Mouse (Mus musculus) brain, adult 2 months (tissue): ENCODE measurements around the gene Apba2.

Experiments used
- DNase-seq: peaks from one replicate; pipeline ENCODE4 v3.0.0; 2011; ENCODE audit warnings: low read depth, low spot score

Apba2 gene

DNA sequence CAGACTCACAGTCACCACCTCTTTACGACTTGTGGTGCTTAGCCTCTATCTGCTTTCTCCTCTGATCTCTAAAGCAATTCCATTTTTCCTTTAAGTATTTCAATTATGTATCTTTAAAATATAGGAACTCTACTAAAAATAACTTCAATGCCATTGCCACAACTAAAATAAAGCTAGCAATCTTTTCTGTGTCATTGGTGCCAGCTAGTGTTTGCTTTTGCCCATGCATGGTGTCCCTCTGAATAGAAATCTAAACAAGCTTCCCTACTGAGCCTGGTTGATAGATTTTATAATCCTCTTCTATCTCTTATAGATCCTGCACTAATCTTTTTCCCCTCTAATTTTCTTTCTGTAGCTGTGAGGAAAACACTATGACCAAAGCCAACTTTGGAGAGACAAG is 222.9 kb downstream of the Apba2 start:
- DNase-seq, result no peak

DNA sequence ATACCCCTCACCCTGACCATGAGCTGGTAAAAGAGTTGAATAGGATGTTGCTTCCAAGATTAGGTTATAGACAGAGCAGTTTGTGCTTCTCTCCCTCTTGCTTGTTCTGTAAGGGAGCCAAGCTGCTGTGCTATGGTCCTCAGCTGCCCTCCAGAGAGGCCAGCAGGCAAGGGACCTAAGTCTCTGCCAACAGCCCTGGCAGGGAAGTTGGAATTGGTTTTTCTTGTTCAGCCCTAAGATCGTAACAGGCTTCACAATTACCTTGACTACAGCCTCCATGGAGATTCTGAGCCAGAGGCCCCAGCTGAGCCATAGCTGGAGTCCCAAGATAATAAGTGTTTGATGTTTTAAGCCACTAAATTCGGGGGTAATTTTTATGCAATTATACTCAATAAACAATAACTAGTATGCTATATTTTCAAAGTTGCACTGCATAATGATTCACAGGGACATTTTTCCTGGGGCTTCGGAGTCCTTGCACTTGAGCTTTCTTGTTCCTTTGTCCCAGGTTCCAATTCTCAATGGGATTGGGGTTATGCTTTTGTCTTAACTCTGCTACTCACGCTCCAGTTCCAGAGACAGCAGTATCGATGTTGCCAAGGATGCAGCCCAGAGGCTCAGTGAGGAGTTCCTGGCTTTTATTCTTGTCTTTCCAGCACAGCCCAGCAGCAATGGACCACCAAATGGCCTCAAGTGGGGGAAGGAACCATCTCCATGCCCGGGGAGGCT is 224.6 kb downstream of the Apba2 start:
- peak; percentile 65 for DNase-seq

DNA sequence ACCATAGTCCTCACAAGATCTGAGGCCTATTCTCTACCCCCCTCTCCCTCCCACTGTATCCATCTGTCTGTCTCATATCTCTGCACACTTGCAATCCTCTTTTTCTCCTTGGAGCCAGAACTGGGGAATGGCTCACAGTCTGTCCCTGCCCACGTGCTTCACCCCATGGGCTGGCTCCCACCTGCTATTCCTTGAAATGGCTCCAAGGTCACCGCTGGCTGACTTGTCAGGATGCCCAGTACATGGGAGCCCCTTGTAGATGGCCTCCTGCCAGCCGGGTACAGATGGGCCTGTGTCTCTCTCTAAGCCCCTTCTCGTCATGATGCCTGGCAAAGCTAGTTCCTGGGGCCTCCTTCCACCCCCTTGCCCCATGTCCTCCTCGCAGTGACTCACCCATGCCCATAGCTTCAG is 226.7 kb downstream of the Apba2 start:
- peak; percentile 92 for DNase-seq

DNA sequence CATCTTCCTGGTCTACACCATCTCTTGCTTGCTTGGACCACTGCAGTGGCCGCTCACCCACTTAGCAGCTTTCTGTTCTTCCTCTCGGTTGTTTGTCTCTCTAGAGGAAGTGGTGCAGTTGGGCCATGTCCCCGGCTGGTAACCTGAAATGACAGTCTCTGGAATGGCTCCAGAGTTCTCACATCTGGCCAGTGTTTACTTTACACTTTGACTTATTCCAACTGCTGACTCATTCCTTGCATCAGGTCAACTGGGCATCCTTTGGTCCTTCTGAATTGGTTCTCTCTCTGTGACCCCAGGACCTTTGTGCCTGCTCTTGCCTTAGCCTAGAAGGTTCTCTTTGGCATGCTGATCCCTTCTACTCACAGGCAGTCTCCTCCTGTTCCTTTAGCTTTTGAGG is 227.3 kb downstream of the Apba2 start:
- no peak for DNase-seq

DNA sequence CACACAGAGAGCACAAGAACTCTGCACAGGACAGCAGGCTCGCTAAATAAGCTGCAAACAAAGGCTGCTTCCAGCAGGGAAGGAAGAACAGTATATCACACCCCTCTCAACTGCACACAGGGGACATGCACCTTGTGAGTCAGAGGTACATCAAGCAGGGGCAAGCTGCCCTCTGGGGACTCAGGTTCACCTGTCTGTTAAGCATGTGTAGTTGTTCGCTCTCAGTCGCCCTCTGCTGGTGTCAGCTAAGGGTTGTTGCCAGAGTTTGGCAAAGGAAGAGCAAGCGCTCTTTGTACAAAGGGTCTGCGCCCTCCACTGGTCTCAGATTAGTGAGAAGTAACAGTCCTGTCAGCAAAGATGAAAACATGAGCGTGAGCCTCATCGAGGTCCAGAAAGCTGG is 228.3 kb downstream of the Apba2 start:
- peak; percentile 91 for DNase-seq

DNA sequence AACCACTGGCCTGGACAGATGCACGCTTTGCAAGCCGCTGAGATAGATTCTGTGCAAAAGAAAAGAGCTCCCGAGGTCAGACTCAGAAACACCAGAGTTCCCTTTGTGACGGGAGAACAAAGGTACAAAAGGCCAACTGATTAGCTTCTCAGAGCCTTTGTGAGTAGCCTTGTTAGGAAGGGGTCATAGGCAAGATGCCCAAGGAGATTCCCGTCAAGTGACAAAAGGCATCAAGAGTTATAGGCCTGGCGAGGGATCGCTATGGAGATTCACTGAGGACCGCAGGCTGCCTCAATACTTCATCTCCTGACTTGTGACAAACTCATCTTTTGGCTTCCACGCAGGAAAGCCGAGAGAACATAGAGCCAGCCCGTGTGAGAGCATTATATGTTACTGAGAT is 237.6 kb downstream of the Apba2 start:
- no peak for DNase-seq

DNA sequence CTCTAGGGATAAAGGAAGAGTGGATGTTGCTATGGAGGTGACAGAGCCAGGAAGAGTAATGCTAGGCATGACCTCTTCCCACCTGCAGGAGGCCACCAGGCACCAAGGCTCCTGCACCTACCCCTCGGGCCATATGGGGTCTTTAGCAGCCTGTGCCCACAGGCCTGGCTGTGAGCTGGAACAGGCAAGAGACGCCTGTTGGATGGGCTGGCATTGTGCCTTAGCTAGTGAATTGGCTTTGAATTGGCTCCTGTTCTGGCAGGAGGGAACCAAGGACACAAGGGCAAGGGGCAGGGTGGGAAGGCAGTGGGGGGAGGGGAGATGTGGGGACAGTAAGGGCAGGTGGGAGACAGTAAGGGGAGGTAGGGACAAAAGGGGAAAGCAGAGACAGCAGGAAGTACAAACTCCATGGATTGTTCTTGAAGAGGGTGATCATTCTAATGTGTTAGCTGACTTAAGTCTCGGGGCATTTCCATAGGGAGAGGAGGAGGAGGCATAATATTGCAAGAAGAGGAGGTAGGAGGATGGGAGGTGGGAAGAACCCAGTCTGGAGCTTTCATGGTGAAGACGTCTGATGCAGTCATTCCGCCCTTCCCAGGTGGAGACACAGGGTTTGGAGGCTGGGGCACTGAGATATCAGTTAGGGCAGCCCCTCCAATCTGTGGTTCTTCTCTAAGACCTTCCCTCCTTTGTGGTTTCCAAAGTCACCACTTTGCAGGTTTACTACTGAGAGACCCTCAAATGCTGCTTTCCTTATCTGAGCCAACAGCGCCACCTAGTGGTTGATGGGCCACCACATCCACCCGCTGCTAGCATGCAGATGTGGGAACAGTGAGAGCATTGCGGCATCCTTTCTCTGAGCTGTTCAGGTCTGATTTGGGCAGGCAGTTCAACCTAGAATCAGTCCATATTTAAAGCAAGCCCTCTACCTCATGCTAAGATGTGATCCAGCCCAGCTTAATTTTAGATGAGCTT is 240.1 kb downstream of the Apba2 start:
- peak; percentile 90 for DNase-seq

DNA sequence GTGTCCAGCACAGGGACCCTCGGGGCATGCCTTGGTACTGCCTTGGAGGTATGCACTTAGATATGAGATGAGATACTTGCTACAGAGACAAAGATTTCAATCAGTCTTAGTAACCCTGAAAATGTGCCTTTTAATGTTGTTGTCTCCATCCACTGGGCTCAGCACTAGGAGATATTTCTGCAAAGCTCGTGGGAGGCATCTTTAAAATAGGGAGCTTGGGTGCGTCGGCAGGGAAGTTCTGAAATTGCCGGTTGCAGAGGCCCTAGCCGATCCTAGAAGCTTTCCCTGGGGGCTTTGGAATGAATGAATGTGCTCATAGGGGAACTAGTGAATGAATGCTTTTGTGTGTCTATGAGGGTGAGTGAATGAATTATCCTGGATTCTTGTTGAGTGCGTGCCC is 242.1 kb downstream of the Apba2 start:
- peak; percentile 74 for DNase-seq

DNA sequence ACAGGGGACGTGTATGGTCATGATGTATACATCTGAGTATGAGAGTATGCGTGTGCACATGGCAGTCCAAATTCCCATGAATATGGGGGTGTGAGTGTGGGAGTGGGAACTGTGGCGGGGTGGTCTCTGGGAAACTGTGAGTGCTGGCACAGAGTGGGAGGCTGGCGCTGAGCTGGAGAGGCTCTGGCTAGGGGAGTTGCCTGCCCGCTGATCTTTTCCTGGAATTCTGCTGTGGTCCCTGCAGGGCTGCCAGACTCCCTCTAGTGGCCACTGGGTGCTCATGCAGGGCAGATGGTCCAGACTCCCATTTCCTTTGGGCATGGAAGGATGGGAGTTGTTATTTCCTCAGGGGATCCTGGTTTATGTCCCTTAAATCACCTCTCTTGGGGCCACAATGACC is 250.0 kb downstream of the Apba2 start:
- peak; percentile 90 for DNase-seq

DNA sequence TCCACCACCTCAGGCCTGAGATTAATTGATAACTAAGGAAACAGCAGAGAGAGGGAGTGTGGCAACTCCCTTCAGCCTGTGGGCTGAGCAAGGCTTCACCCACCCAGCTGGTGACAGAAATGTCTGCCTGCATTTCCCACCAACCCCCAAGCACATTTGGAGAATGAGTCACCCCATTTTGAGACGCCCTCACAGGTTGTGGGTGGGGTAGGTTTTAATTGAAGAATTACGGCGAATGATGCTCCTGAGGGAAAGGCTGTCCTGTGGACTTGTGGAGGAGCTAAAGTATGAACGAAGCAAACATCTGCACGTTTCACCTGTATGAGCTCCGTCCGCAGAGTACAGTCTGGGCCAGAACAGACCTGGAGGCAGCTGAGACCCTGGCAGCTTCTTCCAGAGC is 250.6 kb downstream of the Apba2 start:
- peak; percentile 92 for DNase-seq

DNA sequence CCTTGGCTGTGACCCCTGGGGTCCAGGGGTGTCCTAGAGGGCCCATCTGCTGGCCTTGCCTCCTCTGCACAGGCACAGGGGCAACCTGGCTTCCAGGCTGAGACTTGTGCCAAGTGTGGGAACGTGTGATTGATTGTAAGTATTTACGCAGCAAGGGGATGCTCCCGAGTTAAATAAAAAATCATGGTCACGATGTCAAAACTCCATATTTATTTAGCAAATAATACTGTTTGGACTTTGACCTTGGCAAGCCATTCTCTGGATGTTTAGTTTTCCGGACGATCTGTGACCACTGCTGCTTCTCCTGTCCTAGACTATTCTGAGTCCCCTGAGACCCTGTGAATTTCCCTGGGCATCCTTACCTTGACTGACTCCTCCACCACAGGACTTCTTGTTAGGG is 252.2 kb downstream of the Apba2 start:
- no peak for DNase-seq

DNA sequence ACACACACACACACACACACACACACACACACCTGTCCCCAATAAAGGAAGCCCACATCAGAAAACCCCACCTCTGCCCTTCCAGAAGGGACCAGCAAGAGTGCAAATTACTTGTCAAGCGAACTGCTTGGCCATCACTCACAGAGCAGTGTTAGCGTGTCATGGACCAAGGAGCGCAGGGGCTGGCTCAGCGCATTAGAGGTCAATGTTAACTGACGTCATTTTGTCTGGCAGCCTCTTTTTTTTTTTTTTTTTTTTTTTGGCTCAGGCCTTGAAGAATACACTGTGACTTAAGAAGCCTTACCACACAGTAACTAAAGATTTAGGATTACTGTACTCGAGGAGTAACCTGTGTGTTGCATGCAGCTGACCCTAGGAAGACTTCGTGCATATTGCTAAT is 252.7 kb downstream of the Apba2 start:
- no peak for DNase-seq

DNA sequence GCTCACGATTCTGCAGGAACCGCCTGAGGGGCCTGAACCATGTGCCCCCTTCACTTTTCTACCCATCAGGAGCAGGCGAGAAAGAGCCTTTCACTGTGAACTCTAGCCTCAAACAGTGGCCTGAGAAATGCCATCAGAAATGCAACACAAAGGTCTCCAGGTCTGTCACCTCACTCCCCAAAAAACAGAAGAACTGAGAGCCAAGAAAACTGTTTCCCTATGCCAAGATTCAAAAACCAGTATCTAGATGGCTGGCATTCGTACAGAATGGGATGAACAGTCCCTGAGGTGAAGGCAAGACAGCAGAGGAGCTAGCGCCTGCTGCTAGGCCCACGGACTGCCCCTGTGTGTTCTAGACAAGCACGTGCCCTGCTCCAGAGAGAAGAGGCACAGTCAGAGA is 253.6 kb downstream of the Apba2 start:
- DNase-seq, result no peak

DNA sequence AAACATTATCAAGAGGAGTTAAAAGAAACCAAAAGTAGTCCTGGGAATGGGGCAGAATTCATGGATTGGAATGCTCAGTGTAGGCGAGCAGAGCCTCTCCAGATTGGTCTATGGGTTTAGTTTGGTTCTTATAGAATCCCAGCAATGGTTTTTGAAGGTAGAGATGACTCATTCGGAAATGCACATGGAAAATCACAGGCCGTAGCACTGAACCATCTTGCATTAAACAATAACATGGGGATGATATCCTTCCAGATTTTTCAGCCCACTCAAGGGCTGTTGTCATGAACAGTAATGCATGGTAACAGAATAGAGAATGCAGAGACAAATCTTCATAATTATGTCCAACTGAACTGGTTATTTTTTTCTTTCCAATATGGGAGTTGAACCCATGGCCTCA is 264.1 kb downstream of the Apba2 start:
- DNase-seq, result peak; percentile 74

DNA sequence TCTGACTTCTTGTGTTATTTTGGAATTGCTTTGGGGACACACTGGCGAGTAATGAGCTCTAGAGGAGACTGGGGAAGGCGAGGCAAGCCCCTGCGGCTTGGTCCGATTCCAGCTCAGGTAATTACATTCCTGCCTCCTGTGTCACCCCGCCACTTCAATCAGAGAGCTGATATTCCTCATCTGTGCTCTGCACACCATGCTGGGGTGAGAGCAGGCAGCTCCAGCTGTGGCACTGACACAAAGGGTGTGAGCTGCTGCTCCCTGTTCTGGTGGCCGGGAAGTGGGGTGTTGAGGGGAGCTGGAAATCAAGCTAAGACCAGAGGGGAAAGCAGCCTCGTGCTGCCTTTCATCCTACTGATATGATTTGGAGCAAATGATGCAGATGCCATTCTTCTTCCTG is 268.3 kb downstream of the Apba2 start:
- no peak for DNase-seq

DNA sequence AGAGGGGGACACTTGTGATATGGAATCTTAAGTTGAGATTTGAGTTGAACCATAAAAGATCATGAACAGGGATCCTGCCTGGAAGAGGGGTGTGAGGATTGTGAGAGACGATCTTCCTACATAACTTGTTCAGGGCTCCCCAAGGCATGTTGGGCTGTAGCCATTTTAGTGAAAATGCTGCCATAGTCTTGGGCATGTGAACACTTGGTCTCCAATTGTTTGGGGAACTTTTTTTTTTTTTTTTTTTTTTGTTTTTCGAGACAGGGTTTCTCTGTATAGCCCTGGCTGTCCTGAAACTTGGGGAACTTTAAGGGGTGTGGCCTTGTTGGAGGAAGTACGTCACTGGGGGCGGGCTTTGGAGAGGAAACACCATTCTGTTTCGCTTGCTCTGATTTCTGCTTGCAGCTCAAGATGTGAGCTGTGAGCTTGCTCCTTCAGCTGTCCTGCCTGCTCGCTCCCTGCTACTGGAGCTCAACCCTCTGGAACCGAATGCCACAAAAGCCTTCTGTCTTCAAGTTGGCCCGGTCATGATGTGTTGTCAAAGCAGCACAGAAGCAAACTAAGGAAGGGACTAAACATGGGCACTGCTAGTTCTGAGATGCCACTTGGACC is 269.4 kb downstream of the Apba2 start:
- no peak for DNase-seq

DNA sequence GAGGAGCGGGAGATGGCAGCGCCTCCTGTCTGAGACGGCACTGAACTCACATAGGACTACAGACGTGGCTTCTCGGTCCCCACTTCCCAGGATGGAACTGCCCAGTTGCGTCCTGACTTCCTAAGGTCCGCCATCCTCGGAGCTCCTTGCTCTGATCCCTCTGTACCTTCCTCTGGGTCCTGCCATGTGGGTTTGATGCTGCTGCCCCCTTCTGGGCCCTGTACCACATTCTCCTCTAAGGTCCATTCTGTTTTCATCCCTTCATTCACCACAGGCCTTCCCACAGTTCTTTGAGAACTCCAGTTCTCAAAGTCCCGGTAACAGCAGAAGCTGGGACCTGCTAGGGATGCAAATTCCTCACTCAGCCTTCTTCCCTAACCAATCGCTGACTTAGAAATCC is 272.0 kb downstream of the Apba2 start:
- no peak for DNase-seq

DNA sequence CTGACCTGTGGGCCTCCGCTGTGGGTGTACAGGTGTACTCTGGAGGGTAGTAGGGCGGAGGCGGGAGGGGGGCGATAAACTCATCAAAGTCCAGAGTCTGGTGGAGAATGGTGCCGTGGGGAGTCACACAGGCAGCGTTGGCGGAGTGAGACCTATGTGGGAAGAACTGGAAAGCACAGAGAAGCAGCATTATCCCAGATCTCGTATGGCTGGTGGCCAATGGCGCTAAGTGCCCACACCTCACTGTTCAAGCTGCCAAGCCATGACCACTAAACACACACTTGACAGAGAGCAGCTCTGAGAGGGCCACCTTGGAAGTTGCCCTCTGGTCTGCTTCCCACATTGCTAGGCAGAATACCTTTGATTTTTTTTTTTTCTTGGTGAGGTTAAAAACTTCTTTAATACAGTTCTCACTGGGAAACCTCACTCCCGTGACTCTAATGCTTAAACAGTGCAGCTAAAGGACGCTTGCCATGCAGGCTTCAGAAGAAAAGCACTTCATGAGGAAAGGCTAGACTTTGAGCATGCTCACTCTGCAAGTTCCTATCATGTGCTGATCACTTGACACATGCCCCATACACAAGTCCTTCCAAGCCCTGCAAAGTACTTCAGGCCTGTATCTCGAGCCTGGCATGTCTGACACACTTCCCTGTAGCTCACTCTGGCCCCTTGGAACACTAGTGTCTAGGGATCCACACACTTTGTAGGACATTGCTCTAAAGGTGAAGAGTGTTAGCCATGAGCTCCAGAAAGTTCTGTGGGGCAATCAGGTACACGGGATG is 275.4 kb downstream of the Apba2 start:
- DNase-seq, result peak; percentile 79

DNA sequence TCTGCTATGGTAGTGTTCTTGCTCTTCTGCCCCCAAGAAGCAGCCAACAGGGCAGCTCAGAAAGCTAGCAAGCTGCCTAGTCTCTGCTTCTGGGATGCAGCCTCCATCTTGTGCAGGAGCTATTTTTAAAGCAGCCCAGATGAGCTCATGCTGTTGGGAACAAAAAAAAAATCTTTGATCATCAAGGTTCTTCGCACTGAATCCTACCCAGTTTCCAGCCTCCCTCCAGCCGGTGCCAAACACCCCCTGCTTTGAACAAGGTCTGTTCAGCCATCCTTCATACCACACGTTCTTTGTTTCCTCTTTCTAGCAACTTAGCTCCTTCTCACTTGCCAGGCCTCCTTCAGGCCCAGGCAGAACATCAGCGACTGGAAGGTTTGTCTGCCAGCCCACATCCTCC is 278.0 kb downstream of the Apba2 start:
- peak; percentile 90 for DNase-seq

DNA sequence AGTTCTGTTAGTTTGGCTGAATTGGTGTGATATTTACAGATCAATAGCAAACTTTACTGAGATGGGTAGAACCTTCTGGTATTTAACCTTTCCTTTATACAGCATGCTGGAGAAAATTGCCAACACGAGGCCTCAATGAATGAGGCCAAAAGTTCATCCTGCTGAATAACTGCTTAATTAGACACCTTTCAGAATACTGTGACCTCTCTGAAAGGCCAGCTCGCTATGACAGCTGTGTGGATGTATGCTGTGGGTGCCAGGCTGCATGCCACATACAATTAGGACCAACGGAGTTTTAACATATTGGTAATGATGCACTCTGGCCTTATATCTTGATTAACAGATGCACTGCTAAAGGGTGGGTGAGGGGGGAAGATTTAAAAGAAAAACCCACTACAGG is 283.5 kb downstream of the Apba2 start:
- no peak for DNase-seq

DNA sequence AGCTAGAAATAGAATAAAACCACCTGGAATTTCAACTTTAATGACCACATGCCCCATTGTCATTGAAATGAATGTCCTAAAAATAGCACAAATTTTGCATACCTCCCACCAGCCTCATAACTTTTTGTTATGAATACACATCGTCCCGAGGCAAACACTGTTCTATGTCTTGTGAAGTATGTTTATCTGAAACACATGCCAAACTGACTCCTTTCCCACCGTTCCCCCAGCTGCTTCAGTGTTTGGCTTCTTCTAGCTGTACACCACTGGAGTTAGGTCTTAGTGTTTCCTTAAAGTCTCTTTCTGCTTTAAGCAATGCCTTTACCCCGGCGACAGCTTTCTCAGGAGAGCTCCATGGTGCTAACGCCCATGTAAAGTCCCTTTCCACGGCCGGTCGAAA is 289.6 kb downstream of the Apba2 start:
- DNase-seq, result no peak

DNA sequence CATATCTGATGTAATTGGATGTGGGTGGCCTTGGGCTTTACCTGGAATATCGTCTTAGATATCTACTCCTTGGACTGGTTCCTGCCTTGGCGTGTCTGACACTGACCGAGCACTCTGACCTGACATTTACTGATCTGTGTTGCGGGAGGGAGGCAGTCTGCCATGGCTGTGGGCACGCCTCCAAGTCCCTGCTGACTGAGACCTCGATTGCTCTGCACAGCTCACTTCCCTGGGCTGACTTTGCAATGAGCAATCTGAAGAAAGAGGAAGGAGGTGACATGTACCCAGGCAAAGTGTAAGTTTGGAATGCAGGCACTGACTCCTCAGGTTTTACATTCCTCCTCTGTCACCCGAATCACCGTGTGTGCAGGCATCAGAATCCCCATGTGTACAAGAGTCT is 290.5 kb downstream of the Apba2 start:
- DNase-seq, result no peak
